Mouse (Mus musculus) C2C12 (cell line): ENCODE measurements around the gene Ankrd27.

Experiments used
- CEBPB ChIP-seq: IDR thresholded peaks from one replicate; pipeline ENCODE4 v1.6.1; 2011; ENCODE audit warnings: low read depth, mild to moderate bottlenecking, control low read depth, moderate library complexity
- CTCF ChIP-seq: IDR thresholded peaks from one replicate; pipeline ENCODE4 v1.5.1; 2011; ENCODE audit not compliant: control insufficient read depth, insufficient read depth, insufficient read length

GRCm38 (mm10) chr7:35590731-35591191 lies 4.7 kb downstream of the Ankrd27 start:
- TF ChIP-seq CTCF (no peak), CEBPB (no peak)
